Comparison of ENCODE assay signal across 12 mouse cellular contexts in genomic region chr17:78794390-78794789, GRCm38 (mm10).
"Had no signal": no experiment of that assay in that cellular context is flagged by ENCODE, and none has a peak within 500 bp of the region (broad histone marks: within the 10 kb centered on the region; RNA-seq: fewer than 3 reads in every experiment).

No protein-coding gene starts in this region.

- DNase-seq: kidney, adult 18-20 months; kidney, postnatal 10 days; lung, embryonic 14.5 days; lung, postnatal 10 days; midbrain, embryonic 14.5 days; spleen, adult 18-20 months; thymus, postnatal 36 days had no signal

- H3K9me3 ChIP-seq: limb, embryonic 10.5 days; liver, embryonic 15.5 days; neural tube, embryonic 12.5 days had no signal

- H3K27ac ChIP-seq: left cerebral cortex, adult 2 months; limb, embryonic 10.5 days; liver, embryonic 15.5 days; macrophage; neural tube, embryonic 12.5 days had no signal

- H3K9ac ChIP-seq: liver, embryonic 15.5 days; lung, embryonic 14.5 days; neural tube, embryonic 12.5 days had no signal

- H3K27me3 ChIP-seq: liver, embryonic 15.5 days; neural tube, embryonic 12.5 days had no signal

- H3K4me3 ChIP-seq: left cerebral cortex, adult 2 months; limb, embryonic 10.5 days; liver, embryonic 15.5 days; neural tube, embryonic 12.5 days had no signal

- H3K4me2 ChIP-seq: liver, embryonic 15.5 days; lung, embryonic 14.5 days; neural tube, embryonic 12.5 days had no signal

- H3K4me1 ChIP-seq: limb, embryonic 10.5 days; liver, embryonic 15.5 days; neural tube, embryonic 12.5 days had no signal
